Mouse (Mus musculus): ENCODE data around the gene Rasgrf1. TPM values are rescaled to one million over a fixed set of nuclear protein-coding genes. Genes with fewer than 3 reads are reported as not detected.

Rasgrf1 gene
- polyA plus RNA-seq, 1 experiment from 2014 or later, result 0.15 TPM

- no peaks in the 10 kb centered on the region for H3K27me3 ChIP-seq
- no peaks in the 10 kb centered on the region for H3K36me3 ChIP-seq
- no peaks in the 10 kb centered on the region for H3K4me1 ChIP-seq
- no peak overlapping the region for H3K4me3 ChIP-seq
- H3K9ac ChIP-seq, result no peak overlapping the region
- ATAC-seq (ENCODE audit: insufficient number of reproducible peaks, insufficient read depth, low FRiP score, low TSS enrichment), result no peak
- H3K9me3 ChIP-seq, result no peaks in the 10 kb centered on the region
- H3K27ac ChIP-seq, result no peak overlapping the region
- WGBS, result 71% methylated on average over 7 of the region's 7 CpGs
- no peak overlapping the region for H3K4me2 ChIP-seq (replicated peaks)
These were observed 159.8 kb downstream of the Rasgrf1 start for GRCm38 (mm10) chr9:90069485-90069884.

- Histone ChIP-seq H3K9ac (no peak overlapping the region), H3K4me2 (replicated peaks) (no peak overlapping the region), H3K27ac (no peak overlapping the region), H3K4me3 (no peak overlapping the region), H3K4me1 (no peaks in the 10 kb centered on the region), H3K36me3 (no peaks in the 10 kb centered on the region), H3K9me3 (no peaks in the 10 kb centered on the region), H3K27me3 (no peaks in the 10 kb centered on the region)
- ATAC-seq (ENCODE audit: insufficient number of reproducible peaks, insufficient read depth, low FRiP score, low TSS enrichment), result no peak
- whole genome bisulfite sequencing, result 77% methylated on average over 7 of the region's 7 CpGs
These were observed 160.5 kb downstream of the Rasgrf1 start for GRCm38 (mm10) chr9:90070174-90070573.

- Histone ChIP-seq H3K9me3 (no peaks in the 10 kb centered on the region), H3K4me3 (no peak overlapping the region), H3K36me3 (no peaks in the 10 kb centered on the region), H3K27ac (no peak overlapping the region), H3K9ac (no peak overlapping the region), H3K4me2 (replicated peaks) (no peak overlapping the region), H3K27me3 (no peaks in the 10 kb centered on the region), H3K4me1 (no peaks in the 10 kb centered on the region)
- 85% methylated on average over 4 of the region's 4 CpGs for WGBS
- no peak for ATAC-seq (ENCODE audit: insufficient number of reproducible peaks, insufficient read depth, low FRiP score, low TSS enrichment)
These were observed 165.6 kb downstream of the Rasgrf1 start for GRCm38 (mm10) chr9:90075336-90075735.

GRCm38 (mm10) chr9:90076131-90076530, 166.4 kb downstream of the Rasgrf1 start:
- no peak for ATAC-seq (ENCODE audit: insufficient number of reproducible peaks, insufficient read depth, low FRiP score, low TSS enrichment)

More at GRCm38 (mm10) chr9:90076131-90076530, 166.4 kb downstream of the Rasgrf1 start:
- Histone ChIP-seq H3K4me3 (no peak overlapping the region), H3K4me1 (no peaks in the 10 kb centered on the region), H3K9ac (no peak overlapping the region), H3K27me3 (no peaks in the 10 kb centered on the region), H3K9me3 (no peaks in the 10 kb centered on the region), H3K4me2 (replicated peaks) (no peak overlapping the region), H3K36me3 (no peaks in the 10 kb centered on the region), H3K27ac (no peak overlapping the region)
- 86% methylated on average over 5 of the region's 5 CpGs for WGBS

Other genes starting within 250 kb of the Rasgrf1 start
- 68.1 and 72.8 TPM in 2 replicates for gene Tmed3, start 204.8 kb upstream of the Rasgrf1 start, polyA plus RNA-seq (2016; fragmentation: Nextera tagmentation; extraction: Ambion mirVana)
- 0.05 TPM in 1 of 2 replicates, not detected in the other for gene Ankrd34c, start 171.4 kb upstream of the Rasgrf1 start, polyA plus RNA-seq (2016; fragmentation: Nextera tagmentation; extraction: Ambion mirVana)
- gene Ctsh, start 144.2 kb downstream of the Rasgrf1 start, polyA plus RNA-seq (2016; fragmentation: Nextera tagmentation; extraction: Ambion mirVana), result 13.4 and 14.6 TPM in 2 replicates
- 505 and 527 TPM in 2 replicates for gene Morf4l1, start 204.9 kb downstream of the Rasgrf1 start, polyA plus RNA-seq (2016; fragmentation: Nextera tagmentation; extraction: Ambion mirVana)

Data from embryonic facial prominence, embryonic 12.5 days (tissue).